Mouse (Mus musculus): ENCODE results near the gene Gse1. TPM values are rescaled to one million over a fixed set of nuclear protein-coding genes. Genes with fewer than 3 reads are reported as not detected.

The Gse1 gene
- polyA plus RNA-seq, 1 experiment from 2014 or later = 14.3 TPM

DNA sequence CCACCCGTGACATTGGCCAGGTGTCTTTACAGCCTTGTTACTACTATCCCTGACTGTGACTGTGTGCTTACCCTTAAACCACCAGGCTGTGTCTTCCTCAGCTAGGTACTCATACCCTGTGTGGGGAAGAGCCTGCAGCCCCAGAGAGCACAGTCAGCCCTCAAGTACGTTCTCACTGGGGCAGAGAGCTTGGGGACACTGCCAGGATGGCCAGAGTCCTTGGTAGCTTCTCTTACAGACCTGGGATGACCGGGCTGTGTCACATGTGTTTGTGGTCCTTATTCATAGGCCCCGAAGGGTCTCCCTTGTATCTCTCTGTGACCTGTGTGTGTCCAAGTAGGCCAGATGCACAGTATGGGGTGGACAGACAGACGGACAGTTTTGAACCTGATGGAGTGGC is 32.4 kb downstream of the Gse1 start:
- Histone ChIP-seq H3K27ac (ENCODE audit: low read depth) (peak overlapping the region; percentile 72), H3K4me1 (ENCODE audit: insufficient read depth) (peaks cover 62% of the 10 kb centered on the region), H3K9ac (no peak overlapping the region; the same call in 1 of the 2 replicates), H3K9me3 (ENCODE audit: low read depth, low read length) (no peaks in the 10 kb centered on the region), H3K36me3 (ENCODE audit: insufficient read depth) (no peaks in the 10 kb centered on the region), H3K4me2 (peak overlapping the region; percentile 40; the same call in 1 of the 2 replicates), H3K4me3 (ENCODE audit: low read depth, low read length) (no peak overlapping the region), H3K27me3 (ENCODE audit: insufficient read depth, low read length) (no peaks in the 10 kb centered on the region)
- DNase-seq = no peak
- no peak for ATAC-seq (ENCODE audit: insufficient read depth)
- WGBS = 69% methylated on average over 5 of the region's 5 CpGs
- TF ChIP-seq CTCF (IDR thresholded peaks at IDR 0.05; ENCODE audit: low read depth) = no peak

DNA sequence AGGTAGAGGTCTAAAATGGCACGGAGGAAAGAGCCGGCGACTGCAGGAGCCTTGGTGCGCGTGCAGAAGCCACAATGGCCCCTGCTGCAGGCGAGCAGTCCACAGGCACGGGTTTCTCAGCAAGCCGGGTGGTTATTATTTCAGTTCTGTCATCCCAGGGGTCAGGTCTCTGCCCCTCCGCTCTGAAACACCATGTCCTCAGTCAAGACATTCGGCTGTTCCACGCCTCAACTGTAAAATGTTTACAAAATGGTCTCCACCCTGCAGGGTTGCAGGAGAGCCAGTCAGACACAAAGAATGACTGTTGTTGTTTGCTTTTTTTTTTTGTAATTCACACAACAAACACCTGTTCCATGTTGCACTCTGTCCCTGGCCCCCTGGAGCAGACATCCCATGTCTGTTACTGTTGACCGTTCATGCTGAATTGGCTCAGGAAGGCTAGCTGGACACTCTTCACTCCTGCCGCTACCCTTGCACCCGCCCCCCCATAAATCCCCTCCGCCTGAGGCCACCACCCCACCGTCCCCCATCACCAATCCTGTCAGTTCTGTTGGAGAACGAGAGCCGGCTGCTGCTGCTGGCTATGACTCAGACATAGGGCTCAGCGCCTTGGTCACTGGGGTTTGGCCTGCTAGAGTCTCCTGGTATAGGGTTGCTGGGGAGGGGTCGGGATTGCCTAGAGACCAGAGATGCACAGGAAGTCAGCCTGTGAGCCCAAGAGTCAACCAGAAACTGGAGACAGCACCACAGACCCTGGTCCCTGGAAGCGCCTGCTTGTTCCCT is 33.3 kb downstream of the Gse1 start:
- Histone ChIP-seq H3K4me2 (peak overlapping the region; percentile 40), H3K27ac (ENCODE audit: low read depth) (peak overlapping the region; percentile 72), H3K9me3 (ENCODE audit: low read depth, low read length) (no peaks in the 10 kb centered on the region), H3K36me3 (ENCODE audit: insufficient read depth) (no peaks in the 10 kb centered on the region), H3K4me1 (ENCODE audit: insufficient read depth) (peaks cover 66% of the 10 kb centered on the region), H3K27me3 (ENCODE audit: insufficient read depth, low read length) (no peaks in the 10 kb centered on the region), H3K4me3 (ENCODE audit: low read depth, low read length) (no peak overlapping the region), H3K9ac (no peak overlapping the region)
- peak; percentile 92 for DNase-seq
- peak; percentile 42 for ATAC-seq (ENCODE audit: insufficient read depth)
- 26% methylated on average over 21 of the region's 21 CpGs for WGBS
- no peak for TF ChIP-seq CTCF (IDR thresholded peaks at IDR 0.05; ENCODE audit: low read depth)

GRCm38 (mm10) chr8:120263879-120264278 is 35.6 kb downstream of the Gse1 start:
- DNase-seq (no peak), ATAC-seq (ENCODE audit: insufficient read depth) (no peak)
- peaks cover 72% of the 10 kb centered on the region for H3K4me1 ChIP-seq (ENCODE audit: insufficient read depth)
- TF ChIP-seq CTCF (IDR thresholded peaks at IDR 0.05; ENCODE audit: low read depth) = no peak
- WGBS = 84% methylated on average over 5 of the region's 5 CpGs
- H3K27ac ChIP-seq (ENCODE audit: low read depth) = no peak overlapping the region
- no peaks in the 10 kb centered on the region for H3K9me3 ChIP-seq (ENCODE audit: low read depth, low read length)
- H3K9ac ChIP-seq = no peak overlapping the region
- no peaks in the 10 kb centered on the region for H3K27me3 ChIP-seq (ENCODE audit: insufficient read depth, low read length)
- no peak overlapping the region for H3K4me2 ChIP-seq
- no peaks in the 10 kb centered on the region for H3K36me3 ChIP-seq (ENCODE audit: insufficient read depth)
- no peak overlapping the region for H3K4me3 ChIP-seq (ENCODE audit: low read depth, low read length)

GRCm38 (mm10) chr8:120264388-120264943 is 36.2 kb downstream of the Gse1 start:
- Histone ChIP-seq H3K27me3 (ENCODE audit: insufficient read depth, low read length) (no peaks in the 10 kb centered on the region), H3K4me2 (peak overlapping the region; percentile 56), H3K36me3 (ENCODE audit: insufficient read depth) (no peaks in the 10 kb centered on the region), H3K4me1 (ENCODE audit: insufficient read depth) (peaks cover 78% of the 10 kb centered on the region), H3K4me3 (ENCODE audit: low read depth, low read length) (peak overlapping the region; percentile 14), H3K9me3 (ENCODE audit: low read depth, low read length) (no peaks in the 10 kb centered on the region), H3K9ac (0 out of 2 replicates have a peak overlapping the region, but pooled peaks have one; percentile 4), H3K27ac (ENCODE audit: low read depth) (peak overlapping the region; percentile 98)
- ATAC-seq (ENCODE audit: insufficient read depth) (no peak), DNase-seq (no peak)
- WGBS = 21% methylated on average over 13 of the region's 13 CpGs
- no peak for TF ChIP-seq CTCF (IDR thresholded peaks at IDR 0.05; ENCODE audit: low read depth)

- H3K4me3 ChIP-seq (ENCODE audit: low read depth, low read length) = peak overlapping the region; percentile 14
These were observed 36.7 kb downstream of the Gse1 start for GRCm38 (mm10) chr8:120264944-120265453.

DNA sequence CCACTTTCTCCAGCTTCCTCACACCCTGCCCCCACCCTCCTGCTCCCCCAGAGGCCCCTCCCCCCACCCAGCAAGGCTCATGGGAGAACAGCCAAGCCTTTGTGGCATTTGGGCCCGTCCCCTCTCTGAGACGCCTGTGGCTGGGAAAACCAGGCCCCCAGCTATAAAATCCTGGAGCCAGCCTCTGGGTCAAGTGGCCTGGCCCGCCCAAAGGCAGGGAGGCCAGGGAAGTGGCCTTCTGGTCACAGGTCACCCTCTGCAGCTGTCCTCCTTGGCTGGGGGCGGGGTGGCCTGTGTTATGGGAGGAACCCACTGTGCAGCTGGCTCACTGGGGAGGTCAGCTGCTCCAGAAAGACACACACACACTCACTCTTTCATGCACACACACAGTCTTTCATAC is 37.2 kb downstream of the Gse1 start:
- no peaks in the 10 kb centered on the region for H3K36me3 ChIP-seq (ENCODE audit: insufficient read depth)
- H3K4me2 ChIP-seq = peak overlapping the region; percentile 56
- DNase-seq = peak; percentile 86
- peaks cover 76% of the 10 kb centered on the region for H3K4me1 ChIP-seq (ENCODE audit: insufficient read depth)
- H3K27me3 ChIP-seq (ENCODE audit: insufficient read depth, low read length) = no peaks in the 10 kb centered on the region
- H3K27ac ChIP-seq (ENCODE audit: low read depth) = peak overlapping the region; percentile 98
- peak; percentile 62 for ATAC-seq (ENCODE audit: insufficient read depth)
- no peak overlapping the region for H3K4me3 ChIP-seq (ENCODE audit: low read depth, low read length)
- WGBS = 7% methylated on average over 4 of the region's 4 CpGs
- peak overlapping the region; percentile 25; the same call in 1 of the 2 replicates for H3K9ac ChIP-seq
- TF ChIP-seq CTCF (IDR thresholded peaks at IDR 0.05; ENCODE audit: low read depth) = no peak
- no peaks in the 10 kb centered on the region for H3K9me3 ChIP-seq (ENCODE audit: low read depth, low read length)

More at GRCm38 (mm10) chr8:120264944-120265453, 36.7 kb downstream of the Gse1 start:
- Histone ChIP-seq H3K36me3 (ENCODE audit: insufficient read depth) (no peaks in the 10 kb centered on the region), H3K4me1 (ENCODE audit: insufficient read depth) (peaks cover 80% of the 10 kb centered on the region), H3K9ac (no peak overlapping the region), H3K4me2 (peak overlapping the region; percentile 56), H3K27me3 (ENCODE audit: insufficient read depth, low read length) (no peaks in the 10 kb centered on the region), H3K9me3 (ENCODE audit: low read depth, low read length) (no peaks in the 10 kb centered on the region), H3K27ac (ENCODE audit: low read depth) (peak overlapping the region; percentile 98)
- no peak for TF ChIP-seq CTCF (IDR thresholded peaks at IDR 0.05; ENCODE audit: low read depth)
- peak; percentile 87 for ATAC-seq (ENCODE audit: insufficient read depth)
- 4% methylated on average over 16 of the region's 16 CpGs for WGBS
- peak; percentile 98 for DNase-seq

- no peak overlapping the region for H3K9ac ChIP-seq
- peak overlapping the region; percentile 21; the same call in 1 of the 2 replicates for H3K27ac ChIP-seq (ENCODE audit: low read depth)
These were observed 40.3 kb downstream of the Gse1 start for GRCm38 (mm10) chr8:120268541-120268980.

More at GRCm38 (mm10) chr8:120268541-120268980, 40.3 kb downstream of the Gse1 start:
- DNase-seq (peak; percentile 61), ATAC-seq (ENCODE audit: insufficient read depth) (no peak)
- H3K27me3 ChIP-seq (ENCODE audit: insufficient read depth, low read length) = no peaks in the 10 kb centered on the region
- WGBS = 46% methylated on average over 19 of the region's 19 CpGs
- H3K4me3 ChIP-seq (ENCODE audit: low read depth, low read length) = no peak overlapping the region
- TF ChIP-seq CTCF (IDR thresholded peaks at IDR 0.05; ENCODE audit: low read depth) = no peak
- peak overlapping the region; percentile 32; the same call in 1 of the 2 replicates for H3K4me2 ChIP-seq
- no peaks in the 10 kb centered on the region for H3K9me3 ChIP-seq (ENCODE audit: low read depth, low read length)
- H3K4me1 ChIP-seq (ENCODE audit: insufficient read depth) = peaks cover 51% of the 10 kb centered on the region
- no peaks in the 10 kb centered on the region for H3K36me3 ChIP-seq (ENCODE audit: insufficient read depth)

All from lung, embryonic 14.5 days (tissue).